Mouse (Mus musculus) megakaryocyte, embryonic 14.5 days (primary cell): ENCODE results near the gene Srgap2.

ENCODE experiments used
- FLI1 ChIP-seq: IDR thresholded peaks from 2 replicates; pipeline ENCODE4 v1.6.1; 2012; ENCODE audit warnings: low read length, inconsistent platforms, mixed read lengths
- GATA1 ChIP-seq: IDR thresholded peaks from 3 replicates; pipeline ENCODE4 v1.6.1; 2012; ENCODE audit warnings: mixed read lengths, low read length, inconsistent platforms, borderline replicate concordance

GRCm38 (mm10) chr1:131427140-131427821 is 99.9 kb downstream of the Srgap2 start:
- no peak for TF ChIP-seq GATA1
- no peak for TF ChIP-seq FLI1
